Mouse (Mus musculus): ENCODE measurements around the gene Ap2m1.

The Ap2m1 gene

GRCm38 (mm10) chr16:20530941-20531340, 4.3 kb upstream of the Ap2m1 start:
- no peak for DNase-seq

DNA sequence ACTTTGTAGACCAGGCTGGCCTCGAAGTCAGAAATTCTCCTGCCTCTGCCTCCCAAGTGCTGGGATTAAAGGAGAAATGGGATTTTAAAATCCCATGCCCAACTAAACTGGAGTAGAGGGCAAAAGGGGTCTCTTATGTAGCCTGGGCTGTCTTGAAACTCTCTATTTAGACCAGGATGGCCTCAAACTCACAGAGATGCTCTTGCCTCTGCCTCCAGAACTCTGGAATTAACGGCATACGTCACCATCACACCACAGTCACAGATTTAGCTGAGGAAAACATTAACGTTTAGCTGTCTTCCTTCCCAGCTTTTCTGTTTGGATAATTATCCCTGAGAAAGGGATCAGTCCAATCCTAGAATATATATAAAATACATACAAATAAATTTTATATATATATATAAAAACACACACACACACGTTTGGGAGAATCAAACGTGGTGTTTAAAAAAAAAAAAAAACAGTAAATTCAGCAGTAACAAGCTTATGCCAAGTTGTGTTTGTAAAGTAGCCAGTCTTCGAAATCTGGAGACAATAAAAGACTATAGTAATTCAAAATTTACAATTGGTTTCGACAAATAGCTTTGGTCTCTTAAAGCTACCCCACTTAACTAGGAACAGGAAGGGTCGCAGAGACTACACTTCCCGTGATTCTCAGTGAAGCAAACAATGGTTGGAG, 522 bp upstream of the Ap2m1 start:
- DNase-seq, result no peak

- DNase-seq, result peak in 1 of 2 experiments; percentile 37
These were observed 895 bp downstream of the Ap2m1 start for GRCm38 (mm10) chr16:20536081-20536665.

DNA sequence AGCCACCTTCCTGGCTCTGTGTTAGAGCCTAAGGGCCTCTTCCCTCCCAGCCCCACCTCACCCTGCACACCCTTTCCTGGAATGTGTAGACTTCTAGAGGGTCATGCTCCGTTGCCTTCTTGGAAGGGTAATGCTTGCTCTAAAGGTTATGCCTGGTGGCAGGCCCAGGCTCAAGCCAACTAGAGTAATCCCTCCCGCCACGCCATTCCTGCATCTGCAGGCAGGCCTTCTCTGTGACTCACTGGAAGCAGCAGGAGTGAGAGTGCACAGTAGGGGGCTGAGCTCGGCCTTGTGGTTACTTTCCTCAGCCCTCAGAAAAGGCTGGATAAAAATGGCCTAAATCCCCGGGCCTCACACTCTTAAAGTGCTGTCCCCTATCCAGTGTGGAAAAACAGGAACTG, 1.8 kb downstream of the Ap2m1 start:
- peak; percentile 81 to 88 for DNase-seq

GRCm38 (mm10) chr16:20537601-20538320, 2.5 kb downstream of the Ap2m1 start:
- DNase-seq, result no peak

- no peak for DNase-seq
These were observed 4.4 kb downstream of the Ap2m1 start for GRCm38 (mm10) chr16:20539649-20540048.

- no peak for DNase-seq
These were observed 5.2 kb downstream of the Ap2m1 start for GRCm38 (mm10) chr16:20540438-20540837.

DNA sequence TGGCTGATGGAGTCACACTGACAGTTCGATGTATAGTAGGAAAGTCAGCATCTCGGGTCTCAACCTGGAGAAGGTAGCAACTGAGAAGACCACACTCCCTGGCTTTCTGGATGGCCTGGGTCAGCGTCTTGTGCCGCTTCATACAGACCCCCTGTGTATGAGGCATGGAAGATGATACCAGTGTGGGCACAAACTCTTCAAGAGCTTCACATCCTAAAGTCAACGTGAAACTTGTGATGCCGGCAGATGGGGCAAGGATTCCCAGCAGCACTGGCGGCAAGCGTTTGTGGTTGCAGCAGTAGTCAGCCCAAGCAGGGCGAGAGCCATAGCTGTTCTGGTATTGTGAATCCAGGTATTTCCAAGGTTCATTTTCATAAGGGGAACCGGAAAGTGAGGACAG, 10.4 kb downstream of the Ap2m1 start:
- no peak for DNase-seq

DNA sequence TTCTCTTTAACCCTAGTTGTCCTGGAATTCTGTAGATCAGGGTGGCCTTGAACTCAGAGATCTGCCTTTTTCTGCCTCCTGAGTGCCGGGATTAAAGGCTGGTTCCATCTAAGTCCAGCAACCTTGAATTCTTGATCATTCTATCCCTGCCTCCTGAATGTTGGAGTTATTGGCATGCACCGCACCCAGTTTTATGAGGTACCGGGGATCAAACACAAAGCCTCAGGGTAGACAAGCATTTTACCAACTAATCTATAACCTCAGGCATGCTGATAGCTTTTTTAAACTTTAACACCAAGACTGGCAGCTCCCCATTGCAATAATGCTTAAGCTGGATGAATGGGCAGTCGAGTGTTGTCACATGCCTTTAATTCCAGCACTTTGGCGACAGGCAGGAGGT, 12.1 kb downstream of the Ap2m1 start:
- DNase-seq, result no peak

- peak; percentile 98 to 99 for DNase-seq
These were observed 13.0 kb downstream of the Ap2m1 start, which contains the start of gene Abcf3 for GRCm38 (mm10) chr16:20548096-20548948. Gene Abcf3, plus strand, starts transcription at chr16:20548577.

DNA sequence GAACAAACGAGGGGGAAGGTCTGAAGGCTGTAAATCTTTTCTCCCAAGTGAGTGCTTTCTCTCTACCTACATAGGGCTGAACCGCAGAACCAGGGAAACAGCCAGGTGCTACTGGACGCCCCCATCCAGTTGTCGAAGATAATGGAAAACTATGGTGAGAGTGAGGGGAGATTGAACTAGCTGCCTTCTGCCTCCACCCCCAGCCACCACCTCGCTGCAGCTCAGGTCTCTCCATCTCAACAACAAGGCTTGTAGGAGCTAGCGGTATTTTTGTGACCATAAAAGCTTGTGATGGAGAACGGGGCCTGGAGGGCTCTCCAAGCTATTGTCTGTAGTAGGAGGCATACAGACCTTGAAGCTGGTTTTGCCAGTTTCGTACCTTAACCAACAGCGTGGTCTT, 13.9 kb downstream of the Ap2m1 start:
- no peak for DNase-seq

DNA sequence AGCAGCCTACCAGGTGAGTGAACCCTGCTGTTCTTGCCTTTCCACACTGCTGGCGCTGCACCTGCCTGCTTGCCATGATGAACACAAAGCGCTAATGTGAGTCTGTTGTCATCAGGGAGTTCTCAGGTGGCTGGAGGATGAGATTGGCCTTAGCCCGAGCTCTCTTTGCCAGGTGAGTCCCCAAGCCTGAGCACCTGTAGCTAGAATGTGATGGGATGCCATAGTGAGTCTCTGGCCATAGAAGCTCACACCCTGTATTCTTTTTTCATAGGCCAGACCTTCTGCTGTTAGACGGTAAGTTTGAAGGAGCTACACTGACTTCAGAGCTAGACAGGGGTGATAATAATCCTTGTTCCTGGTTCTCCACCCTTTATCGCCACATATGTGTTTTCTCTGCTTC, 16.4 kb downstream of the Ap2m1 start:
- no peak for DNase-seq

DNA sequence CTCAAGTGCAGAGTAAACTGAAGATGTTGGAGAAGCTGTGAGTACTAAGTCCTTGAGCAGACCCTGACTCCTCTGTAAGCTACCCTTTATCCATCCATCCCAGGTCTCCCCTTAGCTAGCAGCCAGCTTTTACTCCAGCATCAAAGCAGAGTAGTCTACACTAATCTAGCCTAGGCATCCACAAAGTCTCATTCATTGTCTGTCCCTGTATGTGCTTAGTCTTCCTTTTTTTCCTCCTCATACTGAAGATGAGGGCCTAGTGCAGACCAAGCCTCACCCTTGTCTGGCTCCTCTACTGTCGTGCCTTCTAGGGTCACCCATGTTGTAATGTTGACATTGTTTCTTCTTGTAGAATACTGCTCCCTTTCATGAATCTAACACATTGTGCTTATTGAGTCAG, 17.3 kb downstream of the Ap2m1 start:
- DNase-seq, result no peak

GRCm38 (mm10) chr16:20555000-20555399, 19.7 kb downstream of the Ap2m1 start:
- no peak for DNase-seq

GRCm38 (mm10) chr16:20557381-20557780, 22.1 kb downstream of the Ap2m1 start:
- DNase-seq, result no peak

DNA sequence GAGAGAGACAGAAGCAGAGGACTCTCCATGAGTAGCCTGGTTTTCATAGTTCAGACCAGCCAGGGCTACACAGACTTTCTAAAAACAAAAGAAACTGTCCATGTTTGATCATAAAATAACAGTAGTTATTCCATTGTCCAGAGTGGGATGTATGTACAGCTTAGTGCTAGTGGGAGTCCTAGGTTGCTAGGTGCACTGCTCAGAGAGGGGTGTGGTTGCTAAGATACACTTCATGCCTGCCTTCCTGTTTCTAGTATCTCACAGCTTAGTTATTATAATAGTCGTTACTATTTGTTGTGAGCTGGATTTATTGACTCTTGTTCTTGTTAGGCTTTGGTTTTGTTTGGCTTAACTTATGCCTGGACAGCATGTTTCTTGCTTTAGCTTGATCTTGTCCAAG, 29.8 kb downstream of the Ap2m1 start:
- no peak for DNase-seq

- DNase-seq, result no peak
These were observed 54.2 kb downstream of the Ap2m1 start, which contains the start of gene Vwa5b2 for GRCm38 (mm10) chr16:20589366-20589938. Gene Vwa5b2, plus strand, starts transcription at chr16:20589471.

GRCm38 (mm10) chr16:20589939-20590679, 54.8 kb downstream of the Ap2m1 start:
- peak in 1 of 2 experiments; percentile 25 for DNase-seq

DNA sequence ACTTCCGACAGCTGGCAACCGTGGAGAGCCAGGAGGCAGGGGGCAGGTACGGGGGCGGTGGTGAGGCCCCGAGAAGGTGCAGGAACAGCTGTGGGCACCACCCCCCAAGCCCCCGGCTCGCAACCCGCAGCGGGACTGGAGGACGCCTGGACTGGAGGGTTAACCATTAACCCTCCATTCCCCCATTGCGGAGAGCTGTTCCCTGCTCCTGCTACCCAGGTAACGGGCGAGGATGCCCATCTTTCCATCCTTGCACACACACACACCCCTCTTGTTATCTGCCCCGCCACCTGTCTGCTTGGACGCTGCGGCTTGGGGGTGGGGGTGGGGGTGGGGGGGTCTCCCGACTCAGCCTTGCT, 55.4 kb downstream of the Ap2m1 start:
- DNase-seq, result peak; percentile 11 to 36

- peak in 1 of 2 experiments; percentile 12 for DNase-seq
These were observed 55.9 kb downstream of the Ap2m1 start for GRCm38 (mm10) chr16:20591076-20591705.
